Mouse (Mus musculus) liver, embryonic 15.5 days (tissue): ENCODE measurements around the gene Ids. TPM values are rescaled to one million over a fixed set of nuclear protein-coding genes. Genes with fewer than 3 reads are reported as not detected.

Experiments
- ATAC-seq: fragments of 200-750 bp; cut with Nextera tagmentation; 2 replicates; pipeline ENCODE4 v1.8.0; 2017; ENCODE audit warnings: moderate number of reproducible peaks, mild to moderate bottlenecking, moderate library complexity; ENCODE audit not compliant: insufficient read depth
- H3K27ac ChIP-seq: fragments of 300-500 bp; sonication (generic); replicated peaks from 2 replicates; pipeline ENCODE4 v1.5.1; 2015; ENCODE audit warnings: mild to moderate bottlenecking, inconsistent platforms
- H3K27me3 ChIP-seq: fragments of 300-500 bp; sonication (generic); 2 replicates; pipeline ENCODE4 v1.6.1; 2015; ENCODE audit warnings: mild to moderate bottlenecking, inconsistent platforms
- H3K36me3 ChIP-seq: fragments of 300-500 bp; sonication (generic); replicated peaks from 2 replicates; pipeline ENCODE4 v1.6.1; 2015; ENCODE audit warnings: moderate library complexity, mild to moderate bottlenecking, inconsistent platforms
- H3K4me1 ChIP-seq: fragments of 300-500 bp; sonication (generic); replicated peaks from 2 replicates; pipeline ENCODE4 v1.6.1; 2015; ENCODE audit warnings: inconsistent platforms
- H3K4me2 ChIP-seq: fragments of 300-500 bp; sonication (generic); 2 replicates; pipeline ENCODE4 v1.6.1; 2015; ENCODE audit warnings: moderate library complexity, mild to moderate bottlenecking, inconsistent platforms
- H3K4me3 ChIP-seq: fragments of 300-500 bp; sonication (generic); replicated peaks from 2 replicates; pipeline ENCODE4 v1.5.1; 2015; ENCODE audit warnings: mild to moderate bottlenecking, inconsistent platforms
- H3K9ac ChIP-seq: fragments of 300-500 bp; sonication (generic); 2 replicates; pipeline ENCODE4 v1.6.1; 2015; ENCODE audit warnings: moderate library complexity, mild to moderate bottlenecking, inconsistent platforms
- H3K9me3 ChIP-seq: fragments of 300-500 bp; sonication (generic); replicated peaks from 2 replicates; pipeline ENCODE4 v1.6.1; 2016; ENCODE audit warnings: inconsistent platforms
- WGBS: fragments of 180-500 bp; shearing (Covaris S2); methylation state at CpG from one replicate; pipeline ENCODE4 v1.1.7; 2015; ENCODE audit warnings: mixed read lengths; ENCODE audit not compliant: insufficient replicate concordance; 5-methylcytosine and 5-hydroxymethylcytosine counted together
- polyA plus RNA-seq: library from polyadenylated mRNA; unstranded; fragments of >200 nt; fragmentation: Nextera tagmentation; extraction: Ambion mirVana; gene quantifications from 2 replicates; pipeline ENCODE4 v1.2.1, GENCODE M21; 2015

Ids gene
- polyA plus RNA-seq, 1 experiment from 2014 or later, result 0.47 TPM

DNA sequence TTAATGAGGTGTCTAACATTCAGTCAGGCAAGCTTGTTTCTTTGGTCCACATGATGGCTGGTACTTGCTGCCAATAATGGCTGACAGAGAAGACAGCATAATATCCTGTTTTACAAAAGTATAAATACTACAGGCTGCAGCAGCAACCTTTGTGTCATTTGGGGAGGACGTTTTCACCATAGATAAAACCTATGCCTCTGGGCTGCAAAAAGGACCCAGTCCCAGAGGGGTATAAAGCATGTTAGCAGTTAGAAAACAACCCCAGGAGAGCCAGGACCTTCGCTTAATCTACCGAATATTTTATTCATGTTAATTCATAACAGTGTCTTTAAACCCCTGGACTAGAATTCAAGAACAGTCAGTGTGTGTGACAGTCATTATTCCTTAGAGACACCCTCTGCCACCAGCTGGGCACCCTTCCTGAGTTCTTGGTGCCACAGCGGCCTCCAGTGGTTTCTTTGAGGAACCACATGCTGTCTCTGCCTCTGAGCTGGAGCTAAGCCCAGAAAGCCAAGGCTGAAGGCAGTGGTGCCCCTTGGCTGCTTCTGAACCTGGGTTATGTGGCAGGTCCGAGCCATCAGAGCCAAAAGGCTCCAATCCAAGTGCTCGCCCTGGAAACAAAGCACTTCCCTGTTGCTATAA lies 34.6 kb downstream of the Ids start:
- H3K27me3 ChIP-seq, result no peaks in the 10 kb centered on the region
- H3K27ac ChIP-seq, result no peak overlapping the region
- no peaks in the 10 kb centered on the region for H3K36me3 ChIP-seq
- no peaks in the 10 kb centered on the region for H3K9me3 ChIP-seq
- no peak overlapping the region for H3K4me2 ChIP-seq
- ATAC-seq, result no peak
- H3K4me3 ChIP-seq, result no peak overlapping the region
- no peaks in the 10 kb centered on the region for H3K4me1 ChIP-seq
- no peak overlapping the region for H3K9ac ChIP-seq
- 13% methylated on average over 6 of the region's 6 CpGs for WGBS

DNA sequence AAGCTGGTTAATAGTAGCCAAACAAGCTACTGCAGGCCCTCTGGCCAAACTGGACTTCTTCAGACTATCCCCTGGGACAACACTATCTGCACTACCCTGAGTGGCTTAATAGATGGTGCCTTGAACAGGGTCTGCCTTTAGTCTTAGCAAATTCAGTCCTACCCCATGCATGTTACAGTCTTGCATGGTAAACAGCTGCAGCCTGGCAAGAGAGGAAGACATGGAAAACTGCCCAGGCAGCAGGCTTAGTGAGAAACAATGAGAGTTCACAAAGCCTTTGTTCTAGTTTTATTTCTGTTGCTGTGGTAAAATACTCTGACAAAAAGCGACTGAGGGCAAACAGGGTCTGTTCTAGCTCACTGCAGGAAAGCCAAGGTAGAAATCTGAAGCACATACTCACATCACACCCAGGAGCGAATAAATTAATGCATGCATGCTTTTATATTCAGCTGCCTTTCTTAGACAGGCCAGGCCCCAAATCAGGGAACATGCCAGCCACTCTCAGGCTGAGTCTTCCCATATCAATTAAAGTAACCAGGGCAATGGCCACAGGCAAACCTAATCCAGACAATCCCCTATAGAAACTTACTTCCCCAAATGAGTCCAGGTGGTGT lies 36.2 kb downstream of the Ids start:
- no peaks in the 10 kb centered on the region for H3K9me3 ChIP-seq
- no peak overlapping the region for H3K9ac ChIP-seq
- H3K27me3 ChIP-seq, result no peaks in the 10 kb centered on the region
- H3K4me2 ChIP-seq, result no peak overlapping the region
- no peak overlapping the region for H3K4me3 ChIP-seq
- 37% methylated on average over 2 of the region's 2 CpGs for WGBS
- no peaks in the 10 kb centered on the region for H3K4me1 ChIP-seq
- no peaks in the 10 kb centered on the region for H3K36me3 ChIP-seq
- no peak overlapping the region for H3K27ac ChIP-seq
- no peak for ATAC-seq

DNA sequence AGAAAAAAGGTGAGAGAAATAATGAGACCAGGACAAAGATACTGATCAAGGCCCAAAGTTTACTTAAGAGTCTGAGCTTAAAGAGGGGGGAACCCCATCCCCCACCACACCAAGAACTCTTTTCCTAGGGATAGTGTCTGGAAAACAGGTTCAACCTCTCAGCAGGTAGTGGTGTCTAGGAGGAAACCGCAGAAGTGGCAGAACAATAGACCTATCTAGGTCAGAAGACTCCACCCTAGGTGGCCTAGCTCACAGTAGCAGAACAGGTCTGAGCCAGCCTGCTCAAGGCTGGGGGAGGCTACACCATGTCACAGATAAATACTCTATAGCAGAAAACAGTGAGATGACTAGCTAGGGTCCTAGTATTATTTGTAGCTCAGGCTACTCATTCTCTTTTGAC lies 37.2 kb downstream of the Ids start:
- WGBS, result 26% methylated on average over 1 of the region's 1 CpGs
- Histone ChIP-seq H3K9ac (no peak overlapping the region), H3K27me3 (no peaks in the 10 kb centered on the region), H3K36me3 (no peaks in the 10 kb centered on the region), H3K4me2 (no peak overlapping the region), H3K4me3 (no peak overlapping the region), H3K9me3 (no peaks in the 10 kb centered on the region), H3K27ac (no peak overlapping the region), H3K4me1 (no peaks in the 10 kb centered on the region)
- ATAC-seq, result no peak

DNA sequence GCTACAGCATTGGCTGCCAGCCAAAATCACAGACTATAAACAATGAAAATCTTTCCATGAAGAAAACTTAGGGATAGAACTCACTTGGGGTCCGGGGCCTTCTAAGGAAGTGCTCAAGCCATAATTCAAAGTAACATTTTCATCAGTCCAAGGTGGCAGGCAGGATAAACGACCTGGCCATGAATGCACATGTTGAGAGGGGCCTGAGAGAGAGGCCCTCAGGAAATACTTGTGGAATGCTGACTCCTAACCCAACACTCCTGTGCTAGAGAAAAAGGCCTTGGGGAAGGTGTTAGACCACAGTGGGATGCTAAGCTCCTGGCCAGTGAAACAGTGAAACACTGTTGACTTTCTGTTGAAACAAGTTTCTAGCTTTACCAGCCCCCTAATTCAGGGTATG lies 45.6 kb downstream of the Ids start:
- H3K9me3 ChIP-seq, result no peaks in the 10 kb centered on the region
- no peak overlapping the region for H3K27ac ChIP-seq
- whole genome bisulfite sequencing, result 15% methylated on average over 2 of the region's 2 CpGs

DNA sequence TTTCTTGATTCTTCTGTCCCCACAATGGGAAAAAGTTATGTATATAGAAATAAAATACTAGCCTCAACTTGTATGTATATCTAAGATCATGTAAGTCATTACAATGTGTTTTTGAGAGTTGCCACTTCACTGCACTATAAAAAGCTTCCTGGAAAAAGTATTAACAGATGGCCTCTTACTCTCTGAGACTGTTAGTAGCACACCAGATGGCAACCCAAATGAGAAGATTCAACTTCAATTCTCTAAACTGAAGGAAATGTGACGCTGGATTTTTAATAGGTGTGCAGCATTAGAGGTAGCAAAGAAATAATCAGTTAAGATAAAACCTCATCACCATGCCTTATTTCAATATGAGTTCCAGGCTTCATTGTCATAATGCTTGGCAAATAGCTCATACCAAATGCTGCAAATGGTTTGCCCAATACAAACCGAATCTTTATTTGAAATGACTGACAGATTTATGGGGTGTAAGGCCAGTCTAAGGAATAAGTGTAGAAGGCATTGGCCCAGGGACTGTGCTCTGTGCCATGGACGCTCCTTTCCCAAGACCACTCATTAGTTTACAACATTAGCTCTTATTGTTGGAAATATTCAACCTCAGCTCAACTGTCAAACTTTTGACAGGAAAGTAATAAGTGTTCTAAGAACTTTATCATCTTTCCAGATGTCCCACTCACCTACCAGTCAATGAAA lies 49.8 kb downstream of the Ids start:
- Histone ChIP-seq H3K36me3 (no peaks in the 10 kb centered on the region), H3K9ac (no peak overlapping the region), H3K27ac (no peak overlapping the region), H3K9me3 (no peaks in the 10 kb centered on the region), H3K4me2 (no peak overlapping the region), H3K4me3 (no peak overlapping the region), H3K4me1 (no peaks in the 10 kb centered on the region), H3K27me3 (no peaks in the 10 kb centered on the region)
- WGBS, result 51% methylated on average over 3 of the region's 3 CpGs
- ATAC-seq, result no peak

More for the DNA sequence above, 45.6 kb downstream of the Ids start:
- no peaks in the 10 kb centered on the region for H3K27me3 ChIP-seq
- no peaks in the 10 kb centered on the region for H3K4me1 ChIP-seq
- ATAC-seq, result no peak
- H3K9ac ChIP-seq, result no peak overlapping the region
- no peak overlapping the region for H3K4me2 ChIP-seq
- H3K4me3 ChIP-seq, result no peak overlapping the region
- H3K36me3 ChIP-seq, result no peaks in the 10 kb centered on the region

Other genes starting within 250 kb of the Ids start
- gene 1110012L19Rik, start 20.8 kb upstream of the Ids start, polyA plus RNA-seq, result 9.2 and 9.7 TPM in 2 replicates
- 13.0 and 13.5 TPM in 2 replicates for gene Tmem185a, start 112.1 kb upstream of the Ids start, polyA plus RNA-seq